Mouse (Mus musculus) liver, adult 2 months (tissue): Measurements from ENCODE around the gene Sel1l3.

Experiments
- CTCF ChIP-seq: fragments of 200-500 bp; IDR thresholded peaks from 2 replicates; pipeline ENCODE4 v1.5.1; 2011; ENCODE audit warnings: low read depth, low read length, control low read depth
- POLR2A ChIP-seq: fragments of 200-500 bp; IDR thresholded peaks from 2 replicates; pipeline ENCODE4 v1.6.1; 2011; ENCODE audit warnings: low read length, control low read depth; ENCODE audit not compliant: insufficient read depth; ENCODE audit errors: extremely low read depth

DNA sequence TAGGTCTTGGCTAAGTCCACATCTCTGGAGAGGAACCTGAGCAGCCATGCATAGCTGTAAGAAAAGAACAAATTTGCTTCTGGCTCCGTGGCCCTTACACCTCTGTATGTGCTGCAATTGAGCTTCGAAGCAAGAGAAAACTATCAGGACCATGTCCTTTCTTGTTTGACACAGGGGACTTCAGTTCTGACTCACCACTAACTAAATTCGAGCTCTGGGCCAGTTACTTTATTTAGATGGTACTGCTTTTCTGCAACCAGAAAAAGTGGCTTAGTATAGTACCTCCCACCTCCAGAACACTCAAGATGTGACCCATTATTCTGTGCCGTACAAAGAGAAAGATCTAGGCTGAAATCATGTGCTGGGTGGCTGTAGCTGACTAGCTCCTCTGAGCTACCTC lies 66.3 kb downstream of the Sel1l3 start:
- TF ChIP-seq CTCF (no peak), POLR2A (no peak)
